Mouse (Mus musculus) thymus, adult 2 months (tissue): Measurements from ENCODE around the gene Mgat4e. TPM values are rescaled to one million over a fixed set of nuclear protein-coding genes. Genes with fewer than 3 reads are reported as not detected.

Experiments
- DNase-seq: peaks from one replicate; pipeline ENCODE4 v3.0.0; 2021
- H3K27ac ChIP-seq: fragments of 200-500 bp; 2 replicates; pipeline ENCODE4 v1.5.1; 2012; ENCODE audit warnings: low read length, control low read depth; ENCODE audit not compliant: control insufficient read depth, insufficient read depth
- H3K27me3 ChIP-seq: fragments of 200-500 bp; 2 replicates; pipeline ENCODE4 v1.6.1; 2012; ENCODE audit warnings: mild to moderate bottlenecking, low read length, moderate library complexity, mixed read lengths; ENCODE audit not compliant: control insufficient read depth, insufficient read depth
- H3K36me3 ChIP-seq: fragments of 200-500 bp; 2 replicates; pipeline ENCODE4 v1.6.1; 2012; ENCODE audit warnings: mild to moderate bottlenecking, low read length, moderate library complexity; ENCODE audit not compliant: control insufficient read depth, insufficient read depth
- H3K4me1 ChIP-seq: fragments of 200-500 bp; replicated peaks from 2 replicates; pipeline ENCODE4 v1.6.1; 2012; ENCODE audit warnings: low read length; ENCODE audit not compliant: control insufficient read depth, insufficient read depth
- H3K4me3 ChIP-seq: fragments of 200-500 bp; 2 replicates; pipeline ENCODE4 v1.5.1; 2012; ENCODE audit warnings: mild to moderate bottlenecking, low read length, control low read depth, moderate library complexity; ENCODE audit not compliant: control insufficient read depth, insufficient read depth
- CTCF ChIP-seq: fragments of 200-500 bp; IDR thresholded peaks from 2 replicates; pipeline ENCODE4 v1.5.1; 2012; ENCODE audit warnings: mild to moderate bottlenecking, control low read depth, low read length, moderate library complexity, borderline replicate concordance; ENCODE audit not compliant: control insufficient read depth, poor library complexity, insufficient read depth; ENCODE audit errors: extremely low read depth
- POLR2A ChIP-seq: fragments of 200-500 bp; IDR thresholded peaks from 2 replicates; pipeline ENCODE4 v1.6.1; 2012; ENCODE audit warnings: mild to moderate bottlenecking, low read length, control low read depth, moderate library complexity; ENCODE audit not compliant: control insufficient read depth, poor library complexity, insufficient read depth; ENCODE audit errors: extremely low read depth
- WGBS: fragments of 180-500 bp; shearing (Covaris S2); methylation state at CpG from one replicate; pipeline ENCODE4 v1.1.7; 2018; 5-methylcytosine and 5-hydroxymethylcytosine counted together
- polyA plus RNA-seq: library from polyadenylated mRNA; depleted of rRNA; stranded (reverse); fragments of >200 nt; gene quantifications from 2 replicates; pipeline ENCODE4 v1.2.3, GENCODE M21; 2012

Mgat4e gene
- polyA plus RNA-seq, 1 experiment, result not detected

DNA sequence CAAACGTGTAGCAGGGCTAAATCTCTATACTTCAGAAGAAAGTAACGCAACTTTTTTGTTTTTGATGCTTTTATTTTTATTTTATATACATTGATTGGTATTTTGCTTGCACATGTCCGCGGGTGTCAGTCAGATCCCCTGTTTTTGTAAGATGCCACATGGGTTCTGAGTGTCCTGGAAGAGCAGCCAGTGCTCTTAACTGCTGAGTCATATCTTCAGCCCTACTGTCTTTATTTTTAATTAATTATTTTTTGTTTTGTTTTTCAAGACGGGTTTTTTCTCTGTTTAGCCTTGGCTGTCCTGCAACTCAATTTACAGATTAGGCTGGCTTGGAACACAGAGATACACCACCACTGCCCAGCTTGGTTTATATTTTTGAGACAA lies 24.4 kb upstream of the Mgat4e start:
- no peaks in the 10 kb centered on the region for H3K36me3 ChIP-seq
- TF ChIP-seq POLR2A, result no peak
- no peaks in the 10 kb centered on the region for H3K27me3 ChIP-seq
- H3K4me1 ChIP-seq, result peaks cover 4% of the 10 kb centered on the region
- no peak overlapping the region for H3K4me3 ChIP-seq
- DNase-seq, result no peak
- no peak overlapping the region for H3K27ac ChIP-seq
- WGBS, result 84% methylated on average over 5 of the region's 5 CpGs

- H3K27me3 ChIP-seq, result no peaks in the 10 kb centered on the region
- TF ChIP-seq CTCF, result no peak
- no peak for TF ChIP-seq POLR2A
- H3K36me3 ChIP-seq, result no peaks in the 10 kb centered on the region
- no peak overlapping the region for H3K4me3 ChIP-seq
- H3K4me1 ChIP-seq, result peaks cover 4% of the 10 kb centered on the region
- DNase-seq, result no peak
- H3K27ac ChIP-seq, result no peak overlapping the region
- 98% methylated on average over 1 of the region's 1 CpGs for WGBS
Observed at GRCm38 (mm10) chr1:134573300-134573931, 23.9 kb upstream of the Mgat4e start.

DNA sequence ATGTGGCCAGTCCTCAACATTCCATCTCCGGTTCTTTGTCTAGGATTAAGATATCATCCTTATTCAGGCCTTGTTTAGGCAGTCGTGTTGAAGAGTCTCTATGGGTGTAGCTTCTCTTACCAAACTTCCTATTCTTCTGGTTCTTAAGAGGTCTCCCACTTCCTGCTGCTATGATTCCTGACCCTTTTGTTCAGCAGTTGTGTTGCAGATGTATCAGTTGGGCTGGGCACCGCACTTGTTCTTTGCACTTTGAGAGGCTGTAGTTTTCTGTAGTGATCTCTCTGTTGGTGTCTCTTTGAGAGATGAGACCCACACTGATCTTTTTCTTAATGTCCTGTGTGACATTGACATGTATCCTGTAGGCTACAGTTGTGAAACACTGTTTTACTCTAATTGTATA lies 21.1 kb upstream of the Mgat4e start:
- H3K4me1 ChIP-seq, result peaks cover 5% of the 10 kb centered on the region
- no peak overlapping the region for H3K27ac ChIP-seq
- no peak for DNase-seq
- TF ChIP-seq CTCF, result no peak
- TF ChIP-seq POLR2A, result no peak
- no peaks in the 10 kb centered on the region for H3K27me3 ChIP-seq
- H3K4me3 ChIP-seq, result no peak overlapping the region
- 46% methylated on average over 3 of the region's 3 CpGs for WGBS
- no peaks in the 10 kb centered on the region for H3K36me3 ChIP-seq

GRCm38 (mm10) chr1:134570171-134570570 lies 20.7 kb upstream of the Mgat4e start:
- no peaks in the 10 kb centered on the region for H3K36me3 ChIP-seq
- TF ChIP-seq CTCF (no peak), POLR2A (no peak)
- no peak overlapping the region for H3K27ac ChIP-seq
- no peak overlapping the region for H3K4me3 ChIP-seq
- DNase-seq, result no peak
- H3K27me3 ChIP-seq, result no peaks in the 10 kb centered on the region
- H3K4me1 ChIP-seq, result peaks cover 8% of the 10 kb centered on the region
- WGBS, result 96% methylated on average over 9 of the region's 9 CpGs

GRCm38 (mm10) chr1:134567511-134567910 lies 18.0 kb upstream of the Mgat4e start:
- DNase-seq, result no peak
- peaks cover 8% of the 10 kb centered on the region for H3K4me1 ChIP-seq

GRCm38 (mm10) chr1:134563726-134564125 lies 14.2 kb upstream of the Mgat4e start:
- TF ChIP-seq CTCF, result no peak
- peaks cover 6% of the 10 kb centered on the region for H3K4me1 ChIP-seq
- no peaks in the 10 kb centered on the region for H3K36me3 ChIP-seq
- H3K4me3 ChIP-seq, result no peak overlapping the region
- 97% methylated on average over 3 of the region's 3 CpGs for WGBS
- no peaks in the 10 kb centered on the region for H3K27me3 ChIP-seq
- DNase-seq, result no peak
- no peak overlapping the region for H3K27ac ChIP-seq

More at GRCm38 (mm10) chr1:134567511-134567910, 18.0 kb upstream of the Mgat4e start:
- H3K4me3 ChIP-seq, result no peak overlapping the region
- H3K36me3 ChIP-seq, result no peaks in the 10 kb centered on the region
- WGBS, result 95% methylated on average over 1 of the region's 1 CpGs
- no peak for TF ChIP-seq POLR2A
- TF ChIP-seq CTCF, result no peak
- H3K27me3 ChIP-seq, result no peaks in the 10 kb centered on the region
- H3K27ac ChIP-seq, result no peak overlapping the region

GRCm38 (mm10) chr1:134562457-134562856 lies 13.0 kb upstream of the Mgat4e start:
- Histone ChIP-seq H3K4me3 (no peak overlapping the region), H3K27ac (no peak overlapping the region), H3K4me1 (peaks cover 6% of the 10 kb centered on the region), H3K27me3 (no peaks in the 10 kb centered on the region), H3K36me3 (no peaks in the 10 kb centered on the region)
- DNase-seq, result no peak
- TF ChIP-seq CTCF (no peak), POLR2A (no peak)
